In the genomic region with DNA sequence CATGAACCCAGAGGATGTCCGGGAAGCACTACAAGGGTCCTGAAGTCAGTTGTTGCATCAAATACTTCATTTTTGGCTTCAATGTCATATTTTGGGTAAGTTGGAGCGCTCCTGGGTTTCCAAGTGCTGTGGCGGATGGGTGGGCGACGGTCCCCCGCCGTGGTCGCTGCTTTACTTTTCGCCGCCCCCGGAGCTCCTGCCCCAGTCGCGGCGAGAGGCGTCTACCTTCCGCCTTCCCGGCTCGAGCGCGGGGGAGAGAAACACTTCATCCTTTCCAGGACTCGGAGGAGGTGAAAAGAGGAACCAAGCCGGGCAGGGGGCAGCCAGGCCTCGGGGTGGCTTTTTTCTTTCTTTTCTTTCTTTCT, we compare ENCODE assay signal across 8 mouse cellular contexts. TPM values are rescaled to one million over a fixed set of nuclear protein-coding genes. Genes with fewer than 3 reads are reported as not detected.
DNase-seq lines count a peak whose midpoint lies in the region; ATAC-seq and TF ChIP-seq lines count a peak whose summit lies in the region.

No protein-coding gene starts in this region.

- H3K27ac ChIP-seq in forebrain, embryonic 10.5 days, result peak overlapping the region; percentile 94
- H3K27ac ChIP-seq in hindbrain, embryonic 16.5 days (ENCODE audit: low read depth, low read length), result peak overlapping the region; percentile 93
- H3K27ac ChIP-seq in lung, embryonic 16.5 days (ENCODE audit: low read length), result peak overlapping the region; percentile 60
- peak overlapping the region; percentile 11; the same call in 1 of the 2 replicates for H3K27ac ChIP-seq in small intestine, adult 2 months (ENCODE audit: insufficient read depth, low read depth, low read length)

- intact Hi-C loops in gastrocnemius, postnatal 14 days (cut with DNase I; ENCODE audit: low total_unique reads), result loop anchor here (10.0 kb wide), 1 partner anchor 162 kb away; no protein-coding TSS in a partner anchor
- intact Hi-C loops in gastrocnemius, postnatal 36 days (cut with DNase I), result loop anchor here (5.0 to 10.0 kb wide), 2 partner anchors 165 to 238 kb away; no protein-coding TSS in a partner anchor

- TF ChIP-seq CTCF in Patski (IDR thresholded peaks at IDR 0.05), result no peak
- TF ChIP-seq CTCF in small intestine, adult 2 months (IDR thresholded peaks at IDR 0.05; ENCODE audit: extremely low read depth, insufficient read length, insufficient replicate concordance, low read depth, low read length), result no peak

- CTCF ChIA-PET in Patski (lab: Charles Lee), result interaction anchor here (0.9 to 2.1 kb wide), 5 partner anchors 11 to 195 kb away, joined by 3 to 7 read pairs (median 5); no protein-coding TSS in a partner anchor

- H3K36me3 ChIP-seq in forebrain, embryonic 10.5 days (replicated peaks), result no peaks in the 10 kb centered on the region
- no peaks in the 10 kb centered on the region for H3K36me3 ChIP-seq in hindbrain, embryonic 16.5 days (ENCODE audit: control insufficient read depth, insufficient read depth, low read length)
- H3K36me3 ChIP-seq in lung, embryonic 16.5 days (ENCODE audit: control insufficient read depth, insufficient read depth, low read length), result no peaks in the 10 kb centered on the region
- no peaks in the 10 kb centered on the region for H3K36me3 ChIP-seq in small intestine, adult 2 months (ENCODE audit: control insufficient read depth, insufficient read depth, low read length)

- in situ Hi-C loops in Patski (cut with MboI; ENCODE audit: low pct_unique_long_range_greater_than_20kb), result loop anchor here (5.0 to 10.0 kb wide), 3 partner anchors 95 to 332 kb away; a partner anchor contains a TSS

- DNase-seq in gastrocnemius, postnatal 14 days, result peak; percentile 31
- no peak for DNase-seq in gastrocnemius, postnatal 36 days
- DNase-seq in Patski (ENCODE audit: low read depth, low spot score), result no peak
- peak; percentile 61 for DNase-seq in forebrain, embryonic 10.5 days (ENCODE audit: extremely low spot score, low spot score)
- DNase-seq in layer of hippocampus, postnatal 14 days (ENCODE audit: low spot score in 2 of 2), result no peak

- WGBS in forebrain, embryonic 10.5 days, result under 1% methylated on average over 23 of the region's 23 CpGs
- WGBS in hindbrain, embryonic 16.5 days, result 0% methylated on average over 23 of the region's 23 CpGs
- WGBS in lung, embryonic 16.5 days, result under 1% methylated on average over 23 of the region's 23 CpGs
- under 1% methylated on average over 23 of the region's 23 CpGs for WGBS in small intestine, adult 2 months

- POLR2A ChIA-PET in Patski (lab: Charles Lee), result interaction anchor here (0.7 to 2.1 kb wide), 12 partner anchors 11 to 473 kb away, joined by 3 to 16 read pairs (median 4); no protein-coding TSS in a partner anchor

- H3K4me3 ChIP-seq in forebrain, embryonic 10.5 days, result peak overlapping the region; percentile 83
- peak overlapping the region; percentile 92 for H3K4me3 ChIP-seq in hindbrain, embryonic 16.5 days (ENCODE audit: low read length)
- H3K4me3 ChIP-seq in lung, embryonic 16.5 days (ENCODE audit: low read length), result peak overlapping the region; percentile 80
- H3K4me3 ChIP-seq in small intestine, adult 2 months (ENCODE audit: low read depth, low read length), result peak overlapping the region; percentile 93

- peaks cover 32% of the 10 kb centered on the region for H3K4me1 ChIP-seq in forebrain, embryonic 10.5 days
- peaks cover 32% of the 10 kb centered on the region for H3K4me1 ChIP-seq in hindbrain, embryonic 16.5 days (ENCODE audit: control insufficient read depth, insufficient read depth, low read depth, low read length)
- peaks cover 14% of the 10 kb centered on the region for H3K4me1 ChIP-seq in lung, embryonic 16.5 days (replicated peaks; ENCODE audit: control insufficient read depth, insufficient read depth, low read length)
- peaks cover 19% of the 10 kb centered on the region for H3K4me1 ChIP-seq in small intestine, adult 2 months (ENCODE audit: control insufficient read depth, insufficient read depth, insufficient read length, low read length)

- peak; percentile 36 for ATAC-seq in Patski
- ATAC-seq in hindbrain, embryonic 16.5 days, result no peak; the same call in 1 of the 2 replicates
- ATAC-seq in lung, embryonic 16.5 days (ENCODE audit: low read depth), result peak; percentile 27

- H3K9me3 ChIP-seq in forebrain, embryonic 10.5 days, result no peaks in the 10 kb centered on the region
- H3K9me3 ChIP-seq in hindbrain, embryonic 16.5 days (ENCODE audit: control insufficient read depth, low read length), result no peaks in the 10 kb centered on the region
- no peaks in the 10 kb centered on the region for H3K9me3 ChIP-seq in lung, embryonic 16.5 days (ENCODE audit: control insufficient read depth, low read length)

- H3K27me3 ChIP-seq in Patski, result no peaks in the 10 kb centered on the region
- peaks cover 18% of the 10 kb centered on the region for H3K27me3 ChIP-seq in forebrain, embryonic 10.5 days (ENCODE audit: poor library complexity, severe bottlenecking)
- H3K27me3 ChIP-seq in hindbrain, embryonic 16.5 days (replicated peaks; ENCODE audit: control insufficient read depth, insufficient read depth, low read length), result no peaks in the 10 kb centered on the region
- H3K27me3 ChIP-seq in lung, embryonic 16.5 days (ENCODE audit: control insufficient read depth, insufficient read depth, low read depth, low read length), result peaks cover 4% of the 10 kb centered on the region; the same call in 1 of the 2 replicates
- H3K27me3 ChIP-seq in small intestine, adult 2 months (ENCODE audit: control insufficient read depth, insufficient read depth, low read length), result no peaks in the 10 kb centered on the region

- peak overlapping the region; percentile 86 for H3K4me2 ChIP-seq in hindbrain, embryonic 16.5 days (ENCODE audit: low read length)
- peak overlapping the region; percentile 96 for H3K4me2 ChIP-seq in lung, embryonic 16.5 days (ENCODE audit: low read depth, low read length)

- no peak for TF ChIP-seq POLR2A in small intestine, adult 2 months (IDR thresholded peaks at IDR 0.05; ENCODE audit: low read depth, low read length)

- peak overlapping the region; percentile 96 for H3K9ac ChIP-seq in hindbrain, embryonic 16.5 days (ENCODE audit: low read depth, low read length)
- peak overlapping the region; percentile 78 for H3K9ac ChIP-seq in lung, embryonic 16.5 days (ENCODE audit: low read length)

RNA-seq across cellular contexts. Expression of a gene that starts 0.6 kb away (rescaled TPM):
- total RNA-seq in gastrocnemius, postnatal 14 days (2021), result 1 to 10 TPM; 7.0 to 9.1 TPM
- 1 to 10 TPM; 3.0 to 4.8 TPM for total RNA-seq in gastrocnemius, postnatal 36 days (2021)
- 62.0 TPM for polyA plus RNA-seq in Patski (2021)
- 25.3 and 25.7 TPM in 2 replicates for polyA plus RNA-seq in forebrain, embryonic 10.5 days (2016; fragmentation: Nextera tagmentation; extraction: Ambion mirVana)
- polyA plus RNA-seq in hindbrain, embryonic 16.5 days (2015; fragmentation: Nextera tagmentation; extraction: Ambion mirVana), result 86.9 and 93.7 TPM in 2 replicates
- polyA plus RNA-seq in lung, embryonic 16.5 days (2015; fragmentation: Nextera tagmentation; extraction: Ambion mirVana), result 24.7 and 24.9 TPM in 2 replicates
- polyA plus RNA-seq in small intestine, adult 2 months (2012; rRNA removed), result 3.7 and 36.4 TPM in 2 replicates
- 100 to 1,000 TPM; 172 TPM for total RNA-seq in layer of hippocampus, postnatal 14 days (2021)

Comparison
In these comparisons a context has a peak if more than half of its experiments do, and no peak if none do; other contexts are left out.
1. DNase-seq: peak in gastrocnemius, postnatal 14 days (single experiment) and forebrain, embryonic 10.5 days (single experiment); none in gastrocnemius, postnatal 36 days (0 of 2), Patski (single experiment) and layer of hippocampus, postnatal 14 days (0 of 2).
2. H3K27ac ChIP-seq: peak in every context shown above with its lines; median percentile 94 in forebrain, embryonic 10.5 days; 93 in hindbrain, embryonic 16.5 days; 60 in lung, embryonic 16.5 days; 11 in small intestine, adult 2 months.
3. Peak in every context shown above with its lines, with median percentiles within 50 percentile points of each other: H3K4me3 ChIP-seq.